Mouse (Mus musculus) heart, embryonic 15.5 days (tissue): ENCODE measurements at regions not wholly inside any gene's neighbourhood (a gene's known extent, or its start where the extent isn't known, plus 50 kb on each side); places are given as distances from the start of the nearest gene placed in this dataset.

ENCODE experiments used
- ATAC-seq: fragments of 200-750 bp; cut with Nextera tagmentation; replicated peaks from 2 replicates; pipeline ENCODE4 v1.8.0; 2017; ENCODE audit warnings: low read depth, moderate TSS enrichment; ENCODE audit not compliant: insufficient number of reproducible peaks, insufficient read depth, low FRiP score
- H3K27ac ChIP-seq: fragments of 300-500 bp; sonication (generic); 2 replicates; pipeline ENCODE4 v1.5.1; 2015; ENCODE audit warnings: mild to moderate bottlenecking, inconsistent platforms
- H3K27me3 ChIP-seq: fragments of 300-500 bp; sonication (generic); 2 replicates; pipeline ENCODE4 v1.6.1; 2015; ENCODE audit warnings: inconsistent platforms
- H3K36me3 ChIP-seq: fragments of 300-500 bp; sonication (generic); 2 replicates; pipeline ENCODE4 v1.6.1; 2015; ENCODE audit warnings: mild to moderate bottlenecking, inconsistent platforms
- H3K4me1 ChIP-seq: fragments of 300-500 bp; sonication (generic); replicated peaks from 2 replicates; pipeline ENCODE4 v1.6.1; 2015; ENCODE audit warnings: inconsistent platforms
- H3K4me2 ChIP-seq: fragments of 300-500 bp; sonication (generic); 2 replicates; pipeline ENCODE4 v1.6.1; 2015; ENCODE audit warnings: inconsistent platforms, mild to moderate bottlenecking, moderate library complexity
- H3K4me3 ChIP-seq: fragments of 300-500 bp; sonication (generic); 2 replicates; pipeline ENCODE4 v1.5.1; 2015; ENCODE audit warnings: mild to moderate bottlenecking, inconsistent platforms
- H3K9ac ChIP-seq: fragments of 300-500 bp; sonication (generic); 2 replicates; pipeline ENCODE4 v1.6.1; 2015; ENCODE audit warnings: mild to moderate bottlenecking, inconsistent platforms
- H3K9me3 ChIP-seq: fragments of 300-500 bp; sonication (generic); replicated peaks from 2 replicates; pipeline ENCODE4 v1.6.1; 2016; ENCODE audit warnings: inconsistent platforms
- whole genome bisulfite sequencing: fragments of 180-500 bp; shearing (Covaris S2); methylation state at CpG from one replicate; pipeline ENCODE4 v1.1.7; 2015; ENCODE audit warnings: mixed read lengths; 5-methylcytosine and 5-hydroxymethylcytosine counted together

GRCm38 (mm10) chr8:116373063-116373462 is 131.7 kb upstream of the Dynlrb2 start:
- Histone ChIP-seq H3K27me3 (no peaks in the 10 kb centered on the region), H3K27ac (no peak overlapping the region), H3K4me2 (no peak overlapping the region), H3K9ac (no peak overlapping the region), H3K4me3 (no peak overlapping the region), H3K36me3 (no peaks in the 10 kb centered on the region), H3K9me3 (no peaks in the 10 kb centered on the region), H3K4me1 (peaks cover 8% of the 10 kb centered on the region)
- WGBS, result 80% methylated on average over 4 of the region's 4 CpGs
- no peak for ATAC-seq

GRCm38 (mm10) chr8:116372574-116372973 is 132.2 kb upstream of the Dynlrb2 start:
- Histone ChIP-seq H3K27me3 (no peaks in the 10 kb centered on the region), H3K4me2 (no peak overlapping the region), H3K4me1 (peaks cover 8% of the 10 kb centered on the region), H3K9ac (no peak overlapping the region), H3K36me3 (no peaks in the 10 kb centered on the region), H3K9me3 (no peaks in the 10 kb centered on the region), H3K4me3 (no peak overlapping the region), H3K27ac (no peak overlapping the region)
- ATAC-seq, result no peak
- WGBS, result 33% methylated on average over 3 of the region's 3 CpGs

- Histone ChIP-seq H3K4me2 (no peak overlapping the region), H3K27me3 (no peaks in the 10 kb centered on the region), H3K27ac (no peak overlapping the region), H3K9ac (no peak overlapping the region), H3K36me3 (no peaks in the 10 kb centered on the region), H3K4me1 (peaks cover 8% of the 10 kb centered on the region), H3K9me3 (no peaks in the 10 kb centered on the region), H3K4me3 (no peak overlapping the region)
- no peak for ATAC-seq
- 61% methylated on average over 9 of the region's 9 CpGs for WGBS
Observed at GRCm38 (mm10) chr8:116372056-116372455, 132.7 kb upstream of the Dynlrb2 start.

GRCm38 (mm10) chr8:116367491-116367890 is 137.3 kb upstream of the Dynlrb2 start:
- ATAC-seq, result no peak
- WGBS, result 66% methylated on average over 6 of the region's 6 CpGs
- no peak overlapping the region for H3K4me3 ChIP-seq

GRCm38 (mm10) chr8:116366706-116367105 is 138.1 kb upstream of the Dynlrb2 start:
- Histone ChIP-seq H3K27me3 (no peaks in the 10 kb centered on the region), H3K27ac (no peak overlapping the region), H3K9ac (no peak overlapping the region), H3K4me1 (peaks cover 2% of the 10 kb centered on the region), H3K4me2 (no peak overlapping the region), H3K4me3 (no peak overlapping the region), H3K36me3 (no peaks in the 10 kb centered on the region), H3K9me3 (no peaks in the 10 kb centered on the region)
- no peak for ATAC-seq
- 46% methylated on average over 3 of the region's 3 CpGs for WGBS

More at GRCm38 (mm10) chr8:116367491-116367890, 137.3 kb upstream of the Dynlrb2 start:
- no peaks in the 10 kb centered on the region for H3K36me3 ChIP-seq
- no peak overlapping the region for H3K27ac ChIP-seq
- H3K27me3 ChIP-seq, result no peaks in the 10 kb centered on the region
- no peak overlapping the region for H3K9ac ChIP-seq
- H3K4me2 ChIP-seq, result no peak overlapping the region
- H3K9me3 ChIP-seq, result no peaks in the 10 kb centered on the region
- peaks cover 8% of the 10 kb centered on the region for H3K4me1 ChIP-seq

GRCm38 (mm10) chr8:116364751-116365150 is 140.0 kb upstream of the Dynlrb2 start:
- Histone ChIP-seq H3K36me3 (no peaks in the 10 kb centered on the region), H3K4me3 (no peak overlapping the region), H3K4me2 (no peak overlapping the region), H3K4me1 (no peaks in the 10 kb centered on the region; the same call in 1 of the 2 replicates), H3K27ac (no peak overlapping the region), H3K9ac (no peak overlapping the region), H3K9me3 (no peaks in the 10 kb centered on the region), H3K27me3 (no peaks in the 10 kb centered on the region)
- ATAC-seq, result no peak
- WGBS, result 68% methylated on average over 1 of the region's 1 CpGs

- Histone ChIP-seq H3K9ac (no peak overlapping the region), H3K27ac (no peak overlapping the region), H3K4me1 (no peaks in the 10 kb centered on the region; the same call in 1 of the 2 replicates), H3K4me3 (no peak overlapping the region), H3K27me3 (no peaks in the 10 kb centered on the region), H3K36me3 (no peaks in the 10 kb centered on the region), H3K4me2 (no peak overlapping the region), H3K9me3 (no peaks in the 10 kb centered on the region)
- ATAC-seq, result no peak
- WGBS, result 83% methylated on average over 2 of the region's 2 CpGs
Observed at GRCm38 (mm10) chr8:116364172-116364571, 140.6 kb upstream of the Dynlrb2 start.

- H3K9ac ChIP-seq, result no peak overlapping the region
- no peaks in the 10 kb centered on the region; the same call in 1 of the 2 replicates for H3K4me1 ChIP-seq
- no peak overlapping the region for H3K4me2 ChIP-seq
- no peaks in the 10 kb centered on the region for H3K9me3 ChIP-seq
- no peak overlapping the region for H3K27ac ChIP-seq
- H3K36me3 ChIP-seq, result no peaks in the 10 kb centered on the region
- 30% methylated on average over 4 of the region's 4 CpGs for WGBS
- no peak for ATAC-seq
- no peak overlapping the region for H3K4me3 ChIP-seq
- H3K27me3 ChIP-seq, result no peaks in the 10 kb centered on the region
Observed at GRCm38 (mm10) chr8:116362351-116362750, 142.4 kb upstream of the Dynlrb2 start.

GRCm38 (mm10) chr8:116359761-116360160 is 145.0 kb upstream of the Dynlrb2 start:
- H3K36me3 ChIP-seq, result no peaks in the 10 kb centered on the region
- no peak overlapping the region for H3K9ac ChIP-seq
- no peaks in the 10 kb centered on the region for H3K27me3 ChIP-seq
- WGBS, result 81% methylated on average over 4 of the region's 4 CpGs
- H3K4me2 ChIP-seq, result no peak overlapping the region
- no peaks in the 10 kb centered on the region for H3K4me1 ChIP-seq
- ATAC-seq, result no peak
- no peak overlapping the region for H3K27ac ChIP-seq
- H3K4me3 ChIP-seq, result no peak overlapping the region
- H3K9me3 ChIP-seq, result no peaks in the 10 kb centered on the region

- WGBS, result 42% methylated on average over 6 of the region's 6 CpGs
- no peak for ATAC-seq
- no peak overlapping the region for H3K27ac ChIP-seq
- no peaks in the 10 kb centered on the region for H3K36me3 ChIP-seq
- H3K4me1 ChIP-seq, result no peaks in the 10 kb centered on the region
- H3K9ac ChIP-seq, result no peak overlapping the region
- H3K4me2 ChIP-seq, result no peak overlapping the region
- H3K4me3 ChIP-seq, result no peak overlapping the region
- H3K9me3 ChIP-seq, result no peaks in the 10 kb centered on the region
- H3K27me3 ChIP-seq, result no peaks in the 10 kb centered on the region
Observed at GRCm38 (mm10) chr8:116354756-116355155, 150.0 kb upstream of the Dynlrb2 start.

GRCm38 (mm10) chr8:116353911-116354310 is 150.9 kb upstream of the Dynlrb2 start:
- ATAC-seq, result no peak
- no peak overlapping the region for H3K27ac ChIP-seq
- WGBS, result 86% methylated on average over 5 of the region's 5 CpGs

GRCm38 (mm10) chr8:116352635-116353034 is 152.1 kb upstream of the Dynlrb2 start:
- Histone ChIP-seq H3K4me3 (no peak overlapping the region), H3K9ac (no peak overlapping the region)
- WGBS, result 89% methylated on average over 2 of the region's 2 CpGs

More at GRCm38 (mm10) chr8:116353911-116354310, 150.9 kb upstream of the Dynlrb2 start:
- H3K4me3 ChIP-seq, result no peak overlapping the region
- no peaks in the 10 kb centered on the region for H3K9me3 ChIP-seq
- no peak overlapping the region for H3K4me2 ChIP-seq
- H3K9ac ChIP-seq, result no peak overlapping the region
- no peaks in the 10 kb centered on the region for H3K4me1 ChIP-seq
- no peaks in the 10 kb centered on the region for H3K36me3 ChIP-seq
- no peaks in the 10 kb centered on the region for H3K27me3 ChIP-seq

More at GRCm38 (mm10) chr8:116352635-116353034, 152.1 kb upstream of the Dynlrb2 start:
- Histone ChIP-seq H3K4me1 (no peaks in the 10 kb centered on the region), H3K9me3 (no peaks in the 10 kb centered on the region), H3K27me3 (no peaks in the 10 kb centered on the region), H3K27ac (no peak overlapping the region), H3K36me3 (no peaks in the 10 kb centered on the region), H3K4me2 (no peak overlapping the region)
- no peak for ATAC-seq
